Mouse (Mus musculus) c-Kit-positive CD71-negative TER-119-negative erythroid progenitor cells, embryonic 14.5 days (primary cell): Measurements from ENCODE around the gene Drc7.
"Not testable (repeated sequence)": the region's sequence is repeated elsewhere in the genome, so short reads cannot be mapped to it uniquely, and the experiment has no call there.

ENCODE experiments used
- DNase-seq: peaks from one replicate; pipeline ENCODE4 v3.0.0-alpha.2; 2013; ENCODE audit warnings: low read depth

The Drc7 gene

DNA sequence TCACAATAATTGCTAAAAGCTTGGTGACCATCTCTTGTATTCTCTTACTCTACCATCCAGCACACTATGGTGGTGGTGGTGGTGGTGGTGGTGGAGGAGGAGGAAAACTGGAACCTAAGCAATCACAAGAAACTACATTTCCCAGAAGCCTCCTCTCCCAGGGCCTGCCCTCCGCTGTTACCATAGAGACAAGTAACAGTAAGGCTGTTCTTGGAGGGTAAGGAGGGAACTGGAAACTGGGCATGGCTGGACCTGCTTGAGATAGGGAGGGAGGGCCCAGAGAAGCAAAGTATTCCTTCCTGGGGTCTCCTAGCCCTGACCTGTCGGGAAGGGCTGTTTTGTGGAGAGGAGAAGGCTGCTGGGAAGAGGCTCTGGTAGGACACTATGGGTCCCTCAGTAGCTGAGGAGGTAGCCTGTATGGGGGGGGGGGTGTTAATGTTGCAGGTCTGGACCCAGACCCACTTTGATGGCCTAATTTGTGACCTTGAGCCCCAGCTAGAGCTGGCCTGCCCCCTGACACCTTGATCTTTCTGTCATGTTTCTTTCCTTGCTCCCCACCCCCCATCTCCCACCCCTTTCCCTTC, at the start of gene Drc7:
TSS of gene Drc7 (plus strand) at position 177 of the 584 bp plus-strand sequence.
- DNase-seq, result no peak

- no peak for DNase-seq
Observed at GRCm38 (mm10) chr8:95012442-95012919, 42.4 kb upstream of the Drc7 start.

DNA sequence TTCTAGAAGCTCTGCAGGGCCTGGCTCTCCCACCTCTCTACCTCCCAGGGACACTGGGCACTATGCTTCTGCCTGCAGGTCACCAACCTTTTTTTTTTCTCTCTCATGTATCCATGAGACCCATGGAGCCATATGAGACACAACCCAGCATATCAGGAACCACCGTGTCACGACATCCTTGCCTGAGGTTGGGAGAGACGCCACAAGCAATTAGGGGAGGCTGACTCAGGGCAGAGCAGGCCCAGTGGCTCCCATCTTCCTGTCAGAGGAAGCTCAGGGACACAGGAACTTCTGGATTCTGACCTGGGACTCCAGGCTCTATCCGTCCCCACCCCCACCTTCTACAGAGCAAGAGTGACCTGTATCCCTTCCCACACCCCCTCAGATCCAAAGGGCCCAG, 39.0 kb upstream of the Drc7 start:
- no peak for DNase-seq

GRCm38 (mm10) chr8:95016684-95017083, 38.2 kb upstream of the Drc7 start:
- no peak for DNase-seq

DNA sequence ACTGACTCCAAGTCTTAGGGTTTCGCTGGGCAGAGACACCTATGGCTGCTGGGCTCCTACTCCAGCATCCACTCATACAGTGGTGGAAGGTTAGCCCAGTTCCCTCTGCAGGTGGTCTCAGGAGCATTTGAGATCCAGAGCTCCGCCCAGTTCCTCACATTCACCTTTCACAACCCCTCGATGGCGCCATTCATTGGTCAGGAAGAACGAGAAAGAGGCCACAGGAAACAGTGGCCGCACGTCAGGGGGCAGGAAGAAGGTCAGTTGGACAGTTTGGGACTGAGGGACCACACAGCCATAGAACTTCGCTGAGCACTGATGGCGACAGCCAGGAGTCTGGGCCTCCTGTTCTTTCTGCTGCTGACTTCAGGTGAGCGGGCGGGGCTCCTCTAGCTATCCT, 37.5 kb upstream of the Drc7 start, which contains the start of gene Adgrg3:
TSS of gene Adgrg3 (plus strand) at position 242 of the 400 bp plus-strand sequence.
- no peak for DNase-seq

DNA sequence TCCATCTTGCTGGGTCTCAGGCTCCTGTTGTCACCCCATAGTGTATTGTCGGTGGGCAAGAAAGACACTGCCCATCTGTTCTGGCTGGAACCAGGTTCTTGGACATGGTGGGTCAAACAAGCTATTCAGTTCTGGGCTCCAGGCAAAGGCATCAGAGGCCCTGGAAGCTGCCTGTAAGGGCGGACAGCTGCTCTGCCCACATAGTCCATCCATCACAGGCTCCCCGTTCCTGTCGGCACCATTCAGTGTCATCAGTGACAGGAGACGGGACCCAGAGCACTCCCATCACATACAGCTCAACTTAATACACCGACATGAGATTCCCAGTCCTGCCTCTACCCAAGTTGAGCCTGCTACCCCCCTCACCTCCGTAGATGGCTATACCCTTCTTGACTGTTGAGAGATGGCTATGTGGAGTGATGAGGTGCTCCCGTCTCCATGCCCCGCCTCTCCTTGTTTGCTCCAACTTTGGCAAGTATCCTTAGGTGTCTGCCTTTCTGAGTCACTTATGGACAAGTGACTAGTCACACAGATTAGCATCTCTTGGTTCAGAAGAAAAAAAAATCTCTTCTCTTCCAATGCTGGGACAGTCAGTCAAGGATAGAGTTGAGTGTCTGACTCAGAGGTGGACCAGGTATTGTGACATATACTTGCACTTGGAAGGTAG, 36.8 kb upstream of the Drc7 start:
- DNase-seq, result no peak

GRCm38 (mm10) chr8:95020293-95020777, 34.6 kb upstream of the Drc7 start:
- peak; percentile 62 for DNase-seq

DNA sequence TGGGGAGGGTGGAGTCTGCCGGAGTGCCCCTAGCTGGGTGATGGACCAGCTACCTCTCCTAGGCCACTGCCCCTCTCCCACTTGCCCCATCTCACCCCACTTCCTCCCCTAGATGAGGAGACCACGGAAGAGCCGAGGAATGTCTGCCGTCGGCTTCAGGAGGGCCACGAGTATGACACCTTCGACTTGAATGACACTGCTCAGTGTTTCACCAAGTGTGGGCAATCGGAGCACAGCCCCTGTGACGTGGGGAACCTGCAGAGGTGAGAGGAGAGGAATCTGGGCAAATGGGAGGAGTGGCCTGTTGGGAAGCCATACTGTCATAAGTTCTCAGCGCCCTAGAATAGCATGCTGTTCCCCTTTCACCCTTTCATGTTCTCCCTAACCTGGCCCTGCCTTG, 34.1 kb upstream of the Drc7 start:
- no peak for DNase-seq

DNA sequence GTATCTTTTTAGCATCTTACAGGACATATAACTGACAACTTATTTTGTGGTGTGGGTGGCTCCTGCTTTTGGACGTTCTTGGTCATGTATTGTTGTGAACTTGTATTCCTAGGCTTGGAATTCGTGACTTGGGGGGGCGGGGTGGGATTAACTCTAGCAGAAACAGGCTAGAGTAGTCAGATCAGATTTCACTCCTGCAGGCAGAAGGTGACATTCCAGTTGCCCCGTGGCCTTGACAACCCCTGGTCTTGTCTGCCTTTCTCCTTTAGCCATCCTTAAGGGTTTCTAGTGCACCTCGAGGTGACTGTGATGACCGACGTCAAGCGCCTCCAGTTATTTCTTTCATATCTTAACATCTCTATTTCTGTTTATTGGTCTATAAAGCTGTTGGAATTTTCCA, 31.7 kb upstream of the Drc7 start:
- no peak for DNase-seq

DNA sequence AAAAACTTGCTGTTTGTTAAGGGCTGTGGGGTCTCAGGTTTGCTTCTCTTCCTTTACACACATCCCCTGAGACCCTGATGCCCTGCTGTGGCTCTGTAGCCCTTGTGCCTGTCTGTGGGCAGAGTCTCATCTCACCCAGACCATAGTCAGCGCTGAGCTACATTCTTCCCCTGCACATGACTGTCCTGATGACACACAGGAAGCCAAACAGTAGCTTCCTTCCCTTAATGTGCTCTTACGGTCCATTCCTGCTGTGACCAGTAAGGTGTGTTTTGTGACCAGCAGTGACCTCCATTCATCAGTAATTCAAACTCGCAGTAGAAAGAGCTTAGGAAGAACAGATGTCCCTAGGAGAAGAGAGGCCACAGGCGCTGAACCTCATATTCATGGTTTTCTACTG, 30.5 kb upstream of the Drc7 start:
- no peak for DNase-seq

DNA sequence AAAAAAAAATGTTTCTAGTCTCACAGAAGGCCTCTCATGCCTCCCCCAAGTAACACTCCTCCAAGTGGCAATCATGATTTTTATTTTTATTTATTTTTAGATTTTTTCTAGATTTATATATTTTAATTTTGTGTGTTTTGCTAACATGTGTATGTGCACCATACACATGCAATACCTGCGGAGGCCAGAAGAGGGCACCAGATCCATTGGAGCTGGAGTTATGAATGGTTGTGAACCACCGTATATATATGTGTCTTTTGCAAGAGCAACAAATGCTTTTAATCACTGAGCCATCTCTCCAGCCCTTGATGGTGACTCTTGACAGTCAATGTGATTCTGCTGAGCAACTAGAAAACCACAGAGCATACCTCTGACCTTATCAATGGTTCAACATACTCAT, 29.5 kb upstream of the Drc7 start:
- DNase-seq, result no peak

DNA sequence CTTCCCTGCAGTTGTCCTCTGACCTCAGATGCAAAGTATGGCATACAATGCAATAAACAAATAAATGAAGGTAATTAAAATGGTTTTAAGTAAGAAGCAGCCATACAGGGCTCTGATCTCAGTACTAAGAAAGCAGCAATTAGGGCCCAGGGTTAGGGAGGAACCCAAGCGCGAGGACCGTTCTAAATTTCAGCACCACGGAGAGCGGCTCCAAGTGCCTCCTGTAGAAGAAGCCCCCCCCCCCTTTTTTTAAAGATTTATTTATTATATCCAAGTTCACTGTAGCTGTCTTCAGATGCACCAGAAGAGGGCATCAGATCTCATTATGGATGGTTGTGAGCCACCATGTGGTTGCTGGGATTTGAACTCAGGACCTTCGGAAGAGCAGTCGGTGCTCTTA, 26.5 kb upstream of the Drc7 start:
- DNase-seq, result not testable (repeated sequence)

GRCm38 (mm10) chr8:95037106-95037925, 17.6 kb upstream of the Drc7 start:
- no peak for DNase-seq

- no peak for DNase-seq
Observed at GRCm38 (mm10) chr8:95041883-95042784, 12.8 kb upstream of the Drc7 start.

DNA sequence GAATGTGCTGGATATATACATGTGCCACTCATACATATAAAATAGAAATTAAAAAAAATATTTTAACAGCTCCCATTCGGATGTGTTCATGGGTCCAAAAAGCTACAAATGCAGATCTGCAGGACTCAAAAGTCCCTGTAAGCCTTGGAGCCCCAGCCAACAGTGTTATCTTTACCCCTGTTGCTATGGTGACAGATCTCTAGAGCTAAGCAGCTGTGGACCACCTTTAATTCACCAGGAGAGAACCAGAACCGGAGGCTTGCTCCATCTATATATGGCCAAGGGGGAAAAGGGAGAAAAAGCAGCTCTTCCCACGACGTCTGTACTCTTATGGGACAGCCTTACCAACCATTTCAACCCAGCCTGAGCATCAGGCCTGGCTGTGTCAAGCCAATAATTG, 10.1 kb upstream of the Drc7 start:
- DNase-seq, result no peak

DNA sequence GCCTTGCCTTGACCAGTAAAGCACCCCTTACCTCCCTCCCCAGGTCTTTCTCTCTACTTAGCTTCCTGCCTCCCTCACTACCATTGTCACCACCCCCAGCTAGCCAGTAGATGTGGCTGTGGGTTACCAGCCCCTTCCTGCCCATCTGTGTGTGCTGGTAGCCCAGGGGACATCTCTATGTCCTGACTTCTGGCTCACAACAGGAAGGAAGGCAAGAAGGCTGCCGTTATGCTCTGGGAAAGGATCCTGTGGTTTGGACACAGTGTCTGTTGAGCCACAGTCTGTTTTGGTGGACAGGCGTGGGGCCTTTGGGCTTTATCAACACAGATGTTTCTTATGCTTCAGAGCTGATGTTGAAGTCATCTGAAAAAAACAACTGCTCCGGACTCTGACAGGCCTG, 7.9 kb upstream of the Drc7 start:
- peak; percentile 47 for DNase-seq

DNA sequence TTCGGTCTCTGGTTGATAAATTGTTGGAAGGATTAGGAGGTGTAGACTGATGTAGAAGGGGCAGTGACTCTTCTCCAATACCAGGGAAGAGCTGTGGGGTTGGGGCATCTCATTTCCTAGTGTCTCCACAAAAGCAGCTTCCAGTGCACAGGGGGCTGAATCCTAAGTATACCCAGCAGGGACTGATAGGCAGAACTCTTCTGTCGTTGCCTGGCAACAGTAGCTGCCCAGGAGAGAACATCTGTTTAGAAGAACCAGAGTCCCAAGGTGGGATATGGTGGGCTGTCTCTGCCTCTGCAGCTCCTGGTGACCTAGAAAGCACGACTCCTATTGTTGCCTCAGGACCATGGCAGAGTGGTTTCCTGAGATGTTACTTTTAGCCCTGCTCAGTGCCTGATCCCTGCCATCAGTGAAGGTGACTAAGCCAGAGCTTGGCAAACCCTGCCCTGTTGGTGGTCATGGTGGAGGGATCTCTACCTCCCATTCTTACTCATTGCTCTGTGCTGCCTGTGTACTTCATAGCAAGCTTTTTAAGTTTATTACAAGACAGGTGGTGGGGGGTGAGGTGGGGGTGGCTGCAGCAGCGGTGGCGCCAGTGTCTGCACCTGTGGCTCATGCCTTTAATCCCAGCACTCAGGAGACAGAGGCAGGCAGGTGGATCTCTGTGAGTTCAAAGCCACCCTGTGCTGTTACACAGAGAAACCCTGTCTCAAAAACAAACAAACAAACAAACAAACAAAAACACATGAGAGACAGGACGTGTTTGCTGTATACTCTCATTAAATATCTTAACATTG, 6.8 kb upstream of the Drc7 start:
- DNase-seq, result no peak

DNA sequence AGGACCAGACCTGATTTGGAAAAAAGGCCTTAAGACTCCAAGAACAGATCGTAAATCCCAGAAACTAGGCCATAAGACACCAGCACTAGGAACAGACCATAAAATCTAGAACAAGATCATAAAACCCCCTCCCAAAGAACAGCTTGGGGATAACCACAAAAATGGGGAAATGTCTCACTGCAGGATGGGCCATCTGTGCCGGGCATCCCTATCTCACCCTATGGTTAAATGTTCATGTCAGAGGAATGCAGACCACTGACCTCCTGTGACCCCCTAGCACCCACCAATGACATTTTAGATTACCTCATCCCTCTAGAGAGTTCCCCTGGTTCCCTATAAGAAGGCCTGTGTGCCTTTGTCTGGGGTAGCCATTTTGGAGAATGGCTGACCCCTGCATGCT, 5.3 kb upstream of the Drc7 start:
- DNase-seq, result no peak

DNA sequence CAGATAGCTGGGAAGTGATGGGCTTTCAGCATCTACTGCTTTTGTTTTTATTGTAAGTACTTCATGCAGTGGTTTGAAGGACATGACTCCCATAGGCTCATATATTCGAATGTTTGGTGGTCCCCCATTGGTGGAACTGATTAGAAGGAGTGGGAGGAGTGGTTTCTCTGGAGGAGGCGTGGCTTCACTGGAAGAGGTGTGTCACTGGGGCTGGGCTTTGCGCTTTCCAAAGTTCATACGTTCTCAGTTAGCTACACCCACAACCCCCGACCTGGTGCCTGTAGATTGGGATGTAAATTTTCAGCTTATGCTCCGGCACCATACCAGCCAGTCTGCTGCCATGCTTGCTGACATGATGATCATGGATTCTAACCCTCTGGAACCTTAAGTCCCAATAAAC, 465 bp upstream of the Drc7 start:
- no peak for DNase-seq

- no peak for DNase-seq
Observed at GRCm38 (mm10) chr8:95056414-95056813, 1.5 kb downstream of the Drc7 start.

- no peak for DNase-seq
Observed at GRCm38 (mm10) chr8:95058661-95059060, 3.8 kb downstream of the Drc7 start.
